Mouse (Mus musculus): ENCODE results near the gene Lin7a. TPM values are rescaled to one million over a fixed set of nuclear protein-coding genes. Genes with fewer than 3 reads are reported as not detected.

The Lin7a gene
- not detected in 2 replicates for polyA plus RNA-seq (2012; rRNA removed)

DNA sequence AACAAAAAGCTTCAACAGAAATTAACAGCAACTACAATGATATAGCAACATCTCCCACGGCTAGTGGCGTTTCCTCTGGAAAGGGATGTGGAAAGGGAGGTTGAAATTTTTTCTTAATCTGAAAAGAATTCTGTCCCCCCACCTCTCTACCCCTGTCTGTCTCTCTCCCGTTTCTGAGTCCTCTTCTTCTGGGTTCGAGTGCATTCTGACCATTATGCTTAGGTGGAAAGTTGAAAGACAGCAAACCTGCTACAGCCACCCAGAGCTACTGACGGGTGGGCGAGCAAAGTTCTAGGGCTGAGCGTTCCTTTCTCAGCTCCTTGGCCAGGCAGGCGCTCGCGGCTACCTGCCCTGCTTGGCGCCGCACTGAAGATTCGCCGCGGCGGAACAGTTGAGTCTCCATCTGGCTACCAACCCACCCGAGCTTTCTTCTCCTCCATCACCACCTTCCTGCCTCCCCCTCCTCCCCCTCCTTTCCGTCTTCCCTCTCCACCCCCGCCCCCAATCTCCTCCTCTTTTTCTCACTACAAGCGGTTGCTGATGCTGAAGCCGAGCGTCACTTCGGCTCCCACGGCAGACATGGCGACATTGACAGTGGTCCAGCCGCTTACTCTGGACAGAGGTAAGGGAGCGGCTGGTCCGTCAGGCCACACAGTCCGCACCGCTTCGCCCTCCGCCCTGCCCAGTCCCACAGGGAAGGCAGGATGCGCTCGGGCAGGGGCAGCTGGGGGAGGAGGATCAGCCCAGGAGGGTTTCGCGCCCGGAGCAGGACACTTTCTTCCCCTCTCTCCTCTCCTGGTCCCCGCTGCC lies at the start of gene Lin7a:
Gene Lin7a (plus strand): TSS at position 366 of the 810 bp plus-strand sequence.

Other genes with a start within 250 kb of the Lin7a start
- gene Acss3, start 148.0 kb upstream of the Lin7a start, polyA plus RNA-seq (2012; rRNA removed), result 0.03 and 0.09 TPM in 2 replicates
- gene Myf5, start 214.4 kb downstream of the Lin7a start, polyA plus RNA-seq (2012; rRNA removed), result 0.16 TPM in 1 of 2 replicates, not detected in the other
- gene Myf6, start 223.1 kb downstream of the Lin7a start, polyA plus RNA-seq (2012; rRNA removed), result 0.28 and 0.38 TPM in 2 replicates

Measured in stomach, adult 2 months (tissue).